Mouse (Mus musculus) intestine, embryonic 14.5 days (tissue): ENCODE data around the gene Acads. TPM values are rescaled to one million over a fixed set of nuclear protein-coding genes. Genes with fewer than 3 reads are reported as not detected.
"Not testable (repeated sequence)": the region's sequence is repeated elsewhere in the genome, so short reads cannot be mapped to it uniquely, and the experiment has no call there.

Experiments used
- ATAC-seq: fragments of 200-750 bp; cut with Nextera tagmentation; replicated peaks from 2 replicates; pipeline ENCODE4 v1.8.0; 2017; ENCODE audit warnings: low read depth, moderate number of reproducible peaks, moderate TSS enrichment, moderate library complexity; ENCODE audit not compliant: low FRiP score, low TSS enrichment
- DNase-seq: peaks from one replicate; pipeline ENCODE4 v3.0.0-alpha.2; 2018; ENCODE audit warnings: low spot score
- H3K27ac ChIP-seq: fragments of 300-500 bp; sonication (generic); 2 replicates; pipeline ENCODE4 v1.5.1; 2014; ENCODE audit warnings: low read depth, mild to moderate bottlenecking, control low read depth
- H3K27me3 ChIP-seq: fragments of 300-500 bp; sonication (generic); replicated peaks from 2 replicates; pipeline ENCODE4 v1.6.1; 2014; ENCODE audit warnings: low read length, control low read depth; ENCODE audit not compliant: control insufficient read depth, insufficient read depth
- H3K36me3 ChIP-seq: fragments of 300-500 bp; sonication (generic); 2 replicates; pipeline ENCODE4 v1.6.1; 2014; ENCODE audit warnings: low read length, control low read depth; ENCODE audit not compliant: control insufficient read depth, insufficient read depth
- H3K4me1 ChIP-seq: fragments of 300-500 bp; sonication (generic); replicated peaks from 2 replicates; pipeline ENCODE4 v1.6.1; 2014; ENCODE audit warnings: low read length, control low read depth, mixed read lengths; ENCODE audit not compliant: control insufficient read depth, insufficient read depth
- H3K4me2 ChIP-seq: fragments of 300-500 bp; sonication (generic); 2 replicates; pipeline ENCODE4 v1.6.1; 2014; ENCODE audit warnings: low read length
- H3K4me3 ChIP-seq: fragments of 300-500 bp; sonication (generic); 2 replicates; pipeline ENCODE4 v1.5.1; 2014; ENCODE audit warnings: low read depth, low read length, control low read depth, mixed read lengths
- H3K9ac ChIP-seq: fragments of 300-500 bp; sonication (generic); 2 replicates; pipeline ENCODE4 v1.6.1; 2014; ENCODE audit warnings: mild to moderate bottlenecking, low read length
- H3K9me3 ChIP-seq: fragments of 300-500 bp; sonication (generic); 2 replicates; pipeline ENCODE4 v1.6.1; 2016; ENCODE audit warnings: low read length, control low read depth; ENCODE audit not compliant: control insufficient read depth
- WGBS: fragments of 180-500 bp; shearing (Covaris S2); extraction: QIAGEN DNeasy Blood & Tissue Kit; methylation state at CpG from one replicate; pipeline ENCODE4 v1.1.7; 2014; 5-methylcytosine and 5-hydroxymethylcytosine counted together
- polyA plus RNA-seq: library from polyadenylated mRNA; unstranded; fragments of >200 nt; fragmentation: Nextera tagmentation; extraction: Ambion mirVana; gene quantifications from 2 replicates; pipeline ENCODE4 v1.2.1, GENCODE M21; 2014

Acads gene
- polyA plus RNA-seq, result 53.3 and 57.3 TPM in 2 replicates

DNA sequence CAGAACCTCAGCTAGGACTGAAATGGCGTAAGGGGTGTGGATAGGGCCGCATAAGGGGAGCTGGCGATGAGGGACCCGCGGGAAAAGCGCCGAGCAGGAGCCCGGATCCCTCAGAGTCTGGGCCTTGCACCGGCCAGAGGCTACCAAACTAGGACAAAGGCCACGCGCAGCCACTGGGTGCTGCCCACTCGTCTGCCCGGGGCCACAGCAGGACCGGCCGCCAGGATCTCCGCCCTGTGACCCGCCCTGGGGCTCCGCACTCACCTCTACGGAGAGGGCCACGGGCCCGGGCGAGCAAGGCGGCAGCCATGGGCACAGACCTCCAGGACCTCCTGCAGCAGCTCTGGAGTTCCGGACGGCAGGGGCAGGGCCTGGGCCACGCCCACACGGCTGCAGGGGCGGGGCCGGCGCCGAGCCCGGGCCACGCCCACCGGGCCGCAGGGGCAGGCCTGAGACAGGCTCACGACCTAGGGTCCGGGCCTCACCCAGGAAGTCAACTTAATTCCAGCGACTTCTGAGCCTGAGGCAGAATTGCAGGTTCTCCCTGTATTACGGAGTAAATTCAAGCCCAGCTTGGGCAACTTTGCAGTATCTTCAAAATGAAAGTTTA, at the start of gene Acads:
Gene Acads (minus strand): TSS at position 386 of the 610 bp plus-strand sequence.
- Histone ChIP-seq H3K4me3 (peak within 1 kb of the TSS; percentile 80), H3K27me3 (no peaks in the 10 kb centered on the region), H3K36me3 (peaks cover 33% of the 10 kb centered on the region), H3K4me2 (peak within 1 kb of the TSS; percentile 52), H3K27ac (peak within 1 kb of the TSS; percentile 59; the same call in 1 of the 2 replicates), H3K4me1 (no peaks in the 10 kb centered on the region), H3K9ac (peak within 1 kb of the TSS; percentile 75), H3K9me3 (no peaks in the 10 kb centered on the region)
- under 1% methylated on average over 39 of the region's 39 CpGs for WGBS
- ATAC-seq (peak; percentile 87), DNase-seq (peak; percentile 89)

DNA sequence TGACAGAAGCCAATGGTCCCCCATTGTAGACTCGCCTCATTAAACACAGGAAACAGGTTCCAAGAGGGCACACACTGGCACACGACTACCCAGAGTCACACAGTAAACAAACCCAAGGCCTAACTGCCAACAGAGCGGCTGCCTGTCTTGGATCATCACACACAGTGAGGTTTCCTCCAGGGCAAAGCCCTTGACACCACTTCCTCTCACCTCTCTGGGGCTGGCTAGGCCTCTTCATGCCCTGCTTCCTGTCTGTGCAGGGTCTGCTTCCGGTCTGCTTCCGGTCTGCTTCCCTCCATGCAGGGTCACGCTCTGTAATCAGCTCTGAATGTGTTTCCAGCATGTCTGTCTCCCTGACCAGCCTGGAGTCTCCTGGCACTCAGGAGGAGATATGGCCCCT, 48.2 kb upstream of the Acads start:
- WGBS, result 66% methylated on average over 6 of the region's 6 CpGs
- ATAC-seq, result no peak

DNA sequence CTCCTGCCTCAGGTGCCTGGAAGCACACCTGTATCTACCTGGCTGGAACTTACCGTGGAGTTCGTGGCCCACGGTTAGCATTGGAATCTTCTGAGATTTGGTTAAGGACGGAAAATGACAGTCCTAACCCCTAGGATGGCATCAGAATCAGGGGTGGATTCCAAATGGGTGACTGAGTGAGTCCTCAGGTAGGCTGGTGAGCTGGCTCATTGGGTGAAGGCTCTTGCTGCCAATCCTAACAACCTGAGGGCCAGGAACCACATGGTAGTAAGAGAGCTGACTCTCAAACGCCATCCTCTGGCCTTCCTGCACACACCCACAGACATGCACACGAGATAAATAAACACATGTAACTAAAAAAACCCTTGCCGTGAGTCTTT, 47.7 kb upstream of the Acads start:
- 81% methylated on average over 7 of the region's 7 CpGs for WGBS
- no peak for ATAC-seq
- no peak overlapping the region for H3K4me2 ChIP-seq

More for the DNA sequence above, 48.2 kb upstream of the Acads start:
- H3K4me3 ChIP-seq, result no peak overlapping the region
- DNase-seq, result no peak
- peaks cover 13% of the 10 kb centered on the region; the same call in 1 of the 2 replicates for H3K4me1 ChIP-seq
- no peak overlapping the region for H3K4me2 ChIP-seq
- H3K27ac ChIP-seq, result peak overlapping the region; percentile 14; the same call in 1 of the 2 replicates
- no peaks in the 10 kb centered on the region for H3K27me3 ChIP-seq
- no peaks in the 10 kb centered on the region for H3K36me3 ChIP-seq
- no peaks in the 10 kb centered on the region for H3K9me3 ChIP-seq
- H3K9ac ChIP-seq, result no peak overlapping the region

DNA sequence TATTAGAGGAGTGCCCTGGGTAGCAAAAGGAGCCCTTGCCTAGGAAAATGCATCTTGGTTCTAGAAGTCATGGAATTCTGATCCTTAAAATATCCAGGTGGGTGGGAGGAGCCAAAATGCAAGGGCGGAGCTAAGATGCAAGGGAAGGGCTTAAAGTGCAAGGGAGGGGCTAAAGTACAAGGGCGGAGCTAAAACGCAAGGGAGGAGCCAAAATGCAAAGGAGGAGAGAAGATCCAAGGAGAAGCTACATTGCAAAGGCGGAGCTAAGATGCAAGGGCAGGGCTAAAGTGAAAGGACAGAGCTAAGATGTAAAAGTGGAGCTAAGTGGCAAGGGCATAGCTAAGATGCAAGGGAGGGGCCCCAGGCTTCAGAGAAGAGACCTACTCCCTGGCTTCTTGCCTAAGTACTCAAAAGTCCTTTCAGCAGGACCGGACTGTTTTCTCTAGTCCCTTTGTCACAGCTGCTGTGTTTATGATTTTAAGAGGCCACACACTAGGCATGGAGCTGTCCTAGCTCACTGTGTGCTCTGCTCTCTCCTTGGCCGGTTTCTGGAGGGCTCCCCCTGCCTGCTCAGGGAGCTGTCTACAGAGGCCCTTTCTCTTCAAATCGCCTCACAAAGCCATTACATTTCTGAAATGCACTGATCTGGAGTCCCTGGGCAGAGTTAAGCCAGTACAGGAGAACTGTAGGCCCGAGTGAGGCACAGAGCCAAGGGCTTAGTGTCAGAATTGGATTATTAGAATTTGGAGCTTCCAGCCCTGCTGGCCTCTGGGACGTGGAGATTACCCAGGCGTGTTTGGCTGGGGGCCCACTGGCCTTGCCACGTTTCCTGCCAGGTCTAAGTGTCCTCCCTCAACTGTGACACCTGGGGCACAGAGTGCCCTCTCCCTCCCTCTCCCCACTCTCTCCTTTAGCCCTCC, 47.0 kb upstream of the Acads start:
- Histone ChIP-seq H3K4me3 (no peak overlapping the region), H3K9me3 (no peaks in the 10 kb centered on the region), H3K27ac (peak overlapping the region; percentile 47), H3K4me1 (peaks cover 13% of the 10 kb centered on the region; the same call in 1 of the 2 replicates), H3K9ac (no peak overlapping the region), H3K36me3 (no peaks in the 10 kb centered on the region), H3K4me2 (no peak overlapping the region), H3K27me3 (no peaks in the 10 kb centered on the region)
- ATAC-seq (no peak), DNase-seq (no peak)
- 38% methylated on average over 11 of the region's 11 CpGs for WGBS

More for the DNA sequence above, 47.7 kb upstream of the Acads start:
- Histone ChIP-seq H3K9me3 (no peaks in the 10 kb centered on the region), H3K27ac (peak overlapping the region; percentile 47; the same call in 1 of the 2 replicates), H3K4me3 (no peak overlapping the region), H3K9ac (no peak overlapping the region), H3K36me3 (no peaks in the 10 kb centered on the region), H3K27me3 (no peaks in the 10 kb centered on the region), H3K4me1 (peaks cover 13% of the 10 kb centered on the region; the same call in 1 of the 2 replicates)
- no peak for DNase-seq

DNA sequence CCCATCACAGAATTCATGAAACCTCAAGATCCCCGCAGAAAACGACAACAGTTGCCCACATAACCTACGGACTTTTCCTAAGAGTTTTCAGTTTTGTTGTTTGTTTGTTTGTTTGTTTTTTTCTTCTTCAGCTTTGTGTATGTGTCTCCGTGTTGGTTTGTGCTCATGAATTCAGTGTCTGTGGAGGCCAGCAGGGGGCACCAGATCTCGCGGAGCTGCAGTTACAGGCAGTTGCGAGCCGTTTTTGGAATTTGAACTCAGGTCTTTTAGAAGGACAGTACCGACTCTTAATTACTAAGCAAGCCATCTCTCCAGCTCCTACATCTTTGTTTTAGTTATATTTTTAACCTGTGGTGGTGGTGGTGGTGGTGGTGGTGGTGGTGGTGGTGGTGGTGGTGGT, 46.2 kb upstream of the Acads start:
- 57% methylated on average over 9 of the region's 9 CpGs for WGBS
- ATAC-seq (no peak), DNase-seq (no peak)
- Histone ChIP-seq H3K36me3 (no peaks in the 10 kb centered on the region), H3K4me2 (no peak overlapping the region), H3K4me3 (no peak overlapping the region), H3K9me3 (no peaks in the 10 kb centered on the region), H3K9ac (no peak overlapping the region), H3K4me1 (peaks cover 13% of the 10 kb centered on the region; the same call in 1 of the 2 replicates), H3K27ac (no peak overlapping the region), H3K27me3 (no peaks in the 10 kb centered on the region)

DNA sequence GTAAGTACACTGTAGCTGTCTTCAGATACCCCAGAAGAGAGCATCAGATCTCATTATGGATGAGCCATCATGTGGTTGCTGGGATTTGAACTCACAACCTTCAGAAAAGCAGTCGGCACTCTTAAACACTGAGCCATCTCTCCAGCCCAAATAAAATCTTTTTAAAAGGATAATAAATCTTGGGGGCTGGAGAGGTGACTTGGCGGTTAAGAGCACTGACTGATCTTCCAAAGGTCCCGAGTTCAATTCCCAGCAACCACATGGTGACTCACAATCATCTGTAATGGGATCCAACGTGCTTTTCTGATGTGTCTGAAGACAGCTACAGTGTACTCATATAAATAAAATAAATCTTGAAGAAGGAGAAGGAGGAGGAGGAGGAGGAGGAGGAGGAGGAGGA, 45.3 kb upstream of the Acads start:
- not testable (repeated sequence) for H3K4me2 ChIP-seq, H3K36me3 ChIP-seq, H3K27ac ChIP-seq, ATAC-seq, H3K9ac ChIP-seq, H3K27me3 ChIP-seq, H3K4me3 ChIP-seq, H3K9me3 ChIP-seq, DNase-seq
- peaks cover 13% of the 10 kb centered on the region; the same call in 1 of the 2 replicates for H3K4me1 ChIP-seq
- WGBS, result 62% methylated on average over 4 of the region's 4 CpGs

DNA sequence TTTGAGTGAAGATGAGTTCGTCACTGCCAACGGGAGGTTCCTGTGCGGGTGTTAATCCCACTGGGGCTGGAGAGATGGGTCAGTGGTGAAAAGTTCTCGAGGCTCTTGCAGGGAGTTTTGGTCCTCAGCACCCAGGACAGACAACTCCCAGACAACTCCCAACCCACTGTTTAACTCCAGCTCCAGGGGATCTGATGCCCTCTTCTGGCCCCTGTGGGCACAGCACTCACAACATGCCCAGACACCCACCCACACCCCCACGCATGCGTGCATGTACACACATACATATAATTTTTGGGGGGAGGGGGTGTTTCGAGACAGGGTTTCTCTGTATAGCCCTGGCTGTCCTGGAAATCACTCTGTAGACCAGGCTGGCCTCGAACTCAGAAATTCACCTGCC, 44.4 kb upstream of the Acads start:
- DNase-seq, result no peak
- Histone ChIP-seq H3K27me3 (no peaks in the 10 kb centered on the region), H3K4me2 (peak overlapping the region; percentile 13; the same call in 1 of the 2 replicates), H3K4me3 (no peak overlapping the region), H3K27ac (no peak overlapping the region), H3K36me3 (no peaks in the 10 kb centered on the region), H3K9ac (no peak overlapping the region), H3K4me1 (peaks cover 19% of the 10 kb centered on the region; the same call in 1 of the 2 replicates), H3K9me3 (no peaks in the 10 kb centered on the region)
- WGBS, result 35% methylated on average over 8 of the region's 8 CpGs
- no peak for ATAC-seq

DNA sequence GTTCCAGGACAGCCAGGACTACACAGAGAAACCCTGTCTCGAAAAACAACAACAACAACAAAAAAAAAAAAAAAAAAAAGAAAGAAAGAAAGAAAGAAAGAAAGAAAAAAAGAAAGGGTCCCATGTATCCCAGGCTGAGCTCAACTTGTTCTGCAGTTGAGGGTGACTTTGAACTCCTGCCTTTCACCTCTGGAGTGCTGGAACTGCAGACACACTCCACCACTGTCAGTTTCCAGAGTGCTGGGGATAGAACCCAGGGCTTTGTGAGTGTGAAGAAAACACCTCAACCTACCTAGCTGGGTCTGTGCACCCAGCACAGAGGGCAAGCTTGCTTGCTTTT, 42.8 kb upstream of the Acads start:
- H3K4me3 ChIP-seq, H3K9ac ChIP-seq, H3K9me3 ChIP-seq, H3K27ac ChIP-seq, H3K27me3 ChIP-seq, ATAC-seq, H3K36me3 ChIP-seq, H3K4me2 ChIP-seq, DNase-seq: not testable (repeated sequence)
- peaks cover 18% of the 10 kb centered on the region; the same call in 1 of the 2 replicates for H3K4me1 ChIP-seq
- 100% methylated on average over 1 of the region's 1 CpGs for WGBS
